Mouse (Mus musculus) cerebellum, adult 2 months (tissue): ENCODE measurements around the gene Cep250.

Experiments used
- CTCF ChIP-seq: fragments of 200-500 bp; IDR thresholded peaks from 2 replicates; pipeline ENCODE4 v1.5.1; 2011; ENCODE audit warnings: low read depth, mild to moderate bottlenecking, control low read depth, low read length, moderate library complexity, borderline replicate concordance; ENCODE audit not compliant: insufficient read depth
- POLR2A ChIP-seq: fragments of 200-500 bp; IDR thresholded peaks from 2 replicates; pipeline ENCODE4 v1.6.1; 2011; ENCODE audit warnings: low read length, control low read depth, borderline replicate concordance; ENCODE audit not compliant: insufficient read depth

GRCm38 (mm10) chr2:155945580-155945979 lies 10.7 kb upstream of the Cep250 start:
- TF ChIP-seq CTCF: no peak
- TF ChIP-seq POLR2A: no peak
